Mouse (Mus musculus) lung, postnatal 0 days (tissue): ENCODE results near the gene Tcp11l1. TPM values are rescaled to one million over a fixed set of nuclear protein-coding genes. Genes with fewer than 3 reads are reported as not detected.
A peak's percentile ranks its signal among the peaks of the same experiment; 100 is the strongest.

Experiments
- ATAC-seq: fragments of 200-750 bp; cut with Nextera tagmentation; 2 replicates; pipeline ENCODE4 v1.8.0; 2017; ENCODE audit warnings: moderate library complexity
- DNase-seq: peaks from one replicate; pipeline ENCODE4 v3.0.0-alpha.2; 2016; ENCODE audit warnings: low spot score
- H3K27ac ChIP-seq: fragments of 300-500 bp; sonication (generic); 2 replicates; pipeline ENCODE4 v1.5.1; 2014; ENCODE audit warnings: antibody characterized with exemption, mild to moderate bottlenecking, low read length, mixed read lengths
- H3K27me3 ChIP-seq: fragments of 300-500 bp; sonication (generic); replicated peaks from 2 replicates; pipeline ENCODE4 v1.6.1; 2014; ENCODE audit warnings: low read length, mixed read lengths; ENCODE audit not compliant: insufficient read depth
- H3K36me3 ChIP-seq: fragments of 300-500 bp; sonication (generic); 2 replicates; pipeline ENCODE4 v1.6.1; 2014; ENCODE audit warnings: low read length, mixed read lengths; ENCODE audit not compliant: insufficient read depth
- H3K4me1 ChIP-seq: fragments of 300-500 bp; sonication (generic); 2 replicates; pipeline ENCODE4 v1.6.1; 2014; ENCODE audit warnings: antibody characterized with exemption, low read depth, low read length, mixed read lengths; ENCODE audit not compliant: insufficient read depth
- H3K4me2 ChIP-seq: fragments of 300-500 bp; sonication (generic); replicated peaks from 2 replicates; pipeline ENCODE4 v1.6.1; 2014; ENCODE audit warnings: low read depth, mild to moderate bottlenecking, low read length, moderate library complexity, mixed read lengths
- H3K4me3 ChIP-seq: fragments of 300-500 bp; sonication (generic); 2 replicates; pipeline ENCODE4 v1.5.1; 2014; ENCODE audit warnings: low read depth, low read length
- H3K9ac ChIP-seq: fragments of 300-500 bp; sonication (generic); replicated peaks from 2 replicates; pipeline ENCODE4 v1.6.1; 2014; ENCODE audit warnings: low read depth, mild to moderate bottlenecking
- H3K9me3 ChIP-seq: fragments of 300-500 bp; sonication (generic); 2 replicates; pipeline ENCODE4 v1.6.1; 2016; ENCODE audit warnings: low read length, mixed read lengths
- CTCF ChIP-seq: IDR thresholded peaks from 2 replicates; pipeline ENCODE4 v1.5.1; 2016; ENCODE audit warnings: antibody characterized with exemption, mild to moderate bottlenecking
- EP300 ChIP-seq: IDR thresholded peaks from 2 replicates; pipeline ENCODE4 v1.6.1; 2016; ENCODE audit warnings: antibody characterized with exemption, mild to moderate bottlenecking, control low read depth
- WGBS: fragments of 180-500 bp; shearing (Covaris S2); extraction: QIAGEN DNeasy Blood & Tissue Kit; methylation state at CpG from one replicate; pipeline ENCODE4 v1.1.7; 2014; 5-methylcytosine and 5-hydroxymethylcytosine counted together
- polyA plus RNA-seq: library from polyadenylated mRNA; unstranded; fragments of >200 nt; fragmentation: Nextera tagmentation; extraction: Ambion mirVana; gene quantifications from 2 replicates; pipeline ENCODE4 v1.2.1, GENCODE M21; 2015

The Tcp11l1 gene
- polyA plus RNA-seq, 1 experiment from 2014 or later, result 12.9 TPM

GRCm38 (mm10) chr2:104742741-104743064, 30.7 kb upstream of the Tcp11l1 start, which contains the start of gene Depdc7:
Gene Depdc7, minus strand, starts transcription at chr2:104742878.
- peak; percentile 88 for DNase-seq
- Histone ChIP-seq H3K4me2 (peak within 1 kb of the TSS; percentile 99), H3K27me3 (no peaks in the 10 kb centered on the region), H3K9me3 (no peaks in the 10 kb centered on the region), H3K4me3 (peak within 1 kb of the TSS; percentile 60), H3K27ac (no peak within 1 kb of the TSS), H3K9ac (peak within 1 kb of the TSS; percentile 44), H3K36me3 (no peaks in the 10 kb centered on the region), H3K4me1 (no peaks in the 10 kb centered on the region)
- under 1% methylated on average over 26 of the region's 31 CpGs for WGBS
- peak; percentile 97 for ATAC-seq
- TF ChIP-seq EP300 (no peak), CTCF (no peak)

GRCm38 (mm10) chr2:104741896-104742740, 30.1 kb upstream of the Tcp11l1 start:
- H3K4me3 ChIP-seq, result peak overlapping the region; percentile 60
- H3K36me3 ChIP-seq, result no peaks in the 10 kb centered on the region
- peak overlapping the region; percentile 99 for H3K4me2 ChIP-seq
- no peaks in the 10 kb centered on the region for H3K9me3 ChIP-seq
- H3K9ac ChIP-seq, result peak overlapping the region; percentile 44
- 4% methylated on average over 42 of the region's 46 CpGs for WGBS
- TF ChIP-seq EP300 (no peak), CTCF (no peak)
- H3K27ac ChIP-seq, result no peak overlapping the region
- no peaks in the 10 kb centered on the region for H3K4me1 ChIP-seq
- H3K27me3 ChIP-seq, result no peaks in the 10 kb centered on the region
- DNase-seq, result peak; percentile 10
- no peak; the same call in 1 of the 2 replicates for ATAC-seq

- ATAC-seq (no peak), DNase-seq (no peak)
- Histone ChIP-seq H3K27ac (no peak overlapping the region), H3K4me2 (no peak overlapping the region), H3K27me3 (no peaks in the 10 kb centered on the region), H3K9me3 (no peaks in the 10 kb centered on the region), H3K36me3 (no peaks in the 10 kb centered on the region), H3K4me1 (no peaks in the 10 kb centered on the region), H3K9ac (no peak overlapping the region), H3K4me3 (no peak overlapping the region)
- TF ChIP-seq CTCF (no peak), EP300 (no peak)
- WGBS, result 60% methylated on average over 7 of the region's 7 CpGs
Measured at GRCm38 (mm10) chr2:104741015-104741758, 29.2 kb upstream of the Tcp11l1 start.

- TF ChIP-seq EP300 (no peak), CTCF (no peak)
- H3K9me3 ChIP-seq, result no peaks in the 10 kb centered on the region
- no peak overlapping the region for H3K9ac ChIP-seq
- no peaks in the 10 kb centered on the region for H3K36me3 ChIP-seq
- DNase-seq (no peak), ATAC-seq (no peak)
- WGBS, result 61% methylated on average over 7 of the region's 7 CpGs
- H3K4me1 ChIP-seq, result no peaks in the 10 kb centered on the region
- no peak overlapping the region for H3K27ac ChIP-seq
- no peak overlapping the region for H3K4me3 ChIP-seq
- H3K4me2 ChIP-seq, result no peak overlapping the region
- H3K27me3 ChIP-seq, result no peaks in the 10 kb centered on the region
Measured at GRCm38 (mm10) chr2:104740248-104740949, 28.4 kb upstream of the Tcp11l1 start.

- no peak overlapping the region for H3K9ac ChIP-seq
- no peak overlapping the region for H3K27ac ChIP-seq
- H3K4me3 ChIP-seq, result no peak overlapping the region
- DNase-seq, result no peak
- no peaks in the 10 kb centered on the region for H3K36me3 ChIP-seq
- H3K9me3 ChIP-seq, result no peaks in the 10 kb centered on the region
- ATAC-seq, result no peak
- H3K27me3 ChIP-seq, result no peaks in the 10 kb centered on the region
- WGBS, result 98% methylated on average over 2 of the region's 2 CpGs
- no peak overlapping the region for H3K4me2 ChIP-seq
- no peaks in the 10 kb centered on the region for H3K4me1 ChIP-seq
- TF ChIP-seq EP300 (no peak), CTCF (no peak)
Measured at GRCm38 (mm10) chr2:104739691-104740090, 27.7 kb upstream of the Tcp11l1 start.

GRCm38 (mm10) chr2:104736241-104736640, 24.3 kb upstream of the Tcp11l1 start:
- TF ChIP-seq EP300, result no peak
- no peak for TF ChIP-seq CTCF
- Histone ChIP-seq H3K27me3 (no peaks in the 10 kb centered on the region), H3K9ac (no peak overlapping the region), H3K4me3 (no peak overlapping the region), H3K27ac (no peak overlapping the region), H3K36me3 (no peaks in the 10 kb centered on the region), H3K4me2 (no peak overlapping the region), H3K9me3 (no peaks in the 10 kb centered on the region), H3K4me1 (no peaks in the 10 kb centered on the region)
- 55% methylated on average over 7 of the region's 7 CpGs for WGBS
- ATAC-seq, result no peak
- no peak for DNase-seq
